Mouse (Mus musculus) myocyte (in vitro differentiated cells): Measurements from ENCODE around the gene Rbm33.

ENCODE experiments used
- CEBPB ChIP-seq: IDR thresholded peaks from 2 replicates; pipeline ENCODE4 v1.6.1; 2011; ENCODE audit warnings: mild to moderate bottlenecking, moderate library complexity; ENCODE audit not compliant: poor library complexity, insufficient read depth, severe bottlenecking
- E2F4 ChIP-seq: IDR thresholded peaks from one replicate; pipeline ENCODE4 v1.6.1; 2011; ENCODE audit warnings: mild to moderate bottlenecking, control low read depth, moderate library complexity; ENCODE audit not compliant: insufficient read depth
- POLR2A ChIP-seq: IDR thresholded peaks from one replicate; pipeline ENCODE4 v1.6.1; 2011; ENCODE audit warnings: low read depth, mild to moderate bottlenecking, control low read depth, moderate library complexity; ENCODE audit not compliant: insufficient read length
- REST ChIP-seq: IDR thresholded peaks from one replicate; pipeline ENCODE4 v1.6.1; 2011; ENCODE audit warnings: mild to moderate bottlenecking, control low read depth, moderate library complexity; ENCODE audit not compliant: insufficient read depth, insufficient read length
- TCF12 ChIP-seq: IDR thresholded peaks from one replicate; pipeline ENCODE4 v1.6.1; 2011; ENCODE audit warnings: mild to moderate bottlenecking, control low read depth; ENCODE audit not compliant: poor library complexity, insufficient read depth, severe bottlenecking
- USF1 ChIP-seq: IDR thresholded peaks from one replicate; pipeline ENCODE4 v1.6.1; 2011; ENCODE audit warnings: low read depth, mild to moderate bottlenecking, control low read depth, moderate library complexity

- no peak for TF ChIP-seq TCF12
- no peak for TF ChIP-seq USF1
- no peak for TF ChIP-seq POLR2A
- TF ChIP-seq E2F4, result no peak
- no peak for TF ChIP-seq CEBPB
- TF ChIP-seq REST, result no peak
Measured at GRCm38 (mm10) chr5:28453523-28453922, 136.6 kb downstream of the Rbm33 start.
